ENCODE assay signal across 20 mouse cellular contexts in the genomic region with DNA sequence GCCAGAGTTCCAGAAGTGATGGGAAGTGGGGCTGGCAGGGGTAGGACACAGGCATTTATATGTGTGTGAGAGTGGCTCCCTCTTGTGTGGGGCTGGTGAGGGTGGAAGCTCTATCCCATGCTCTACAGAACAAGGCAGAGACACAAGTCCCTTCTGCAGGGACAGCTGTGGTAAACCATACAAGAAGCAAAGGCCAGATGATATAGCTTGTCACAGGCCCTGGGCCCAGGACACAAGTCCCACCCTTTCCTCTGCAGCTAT.
DNase-seq lines count a peak whose midpoint lies in the region; ATAC-seq and TF ChIP-seq lines count a peak whose summit lies in the region.
"Had no signal": no experiment of that assay in that cellular context is flagged by ENCODE, and none has a peak within 500 bp of the region (broad histone marks: within the 10 kb centered on the region; RNA-seq: fewer than 3 reads in every experiment).

No protein-coding gene starts in this region.

- no peaks in the 10 kb centered on the region for H3K4me1 ChIP-seq in hindbrain, embryonic 11.5 days (replicated peaks; ENCODE audit: control insufficient read depth, insufficient read depth, low read length)
- peaks cover 5% of the 10 kb centered on the region; the same call in 1 of the 2 replicates for H3K4me1 ChIP-seq in hindbrain, embryonic 14.5 days (replicated peaks; ENCODE audit: control insufficient read depth, insufficient read depth, low read length)
- no peaks in the 10 kb centered on the region for H3K4me1 ChIP-seq in lung, embryonic 15.5 days
- peaks cover 19 to 32% of the 10 kb centered on the region in 2 experiments for H3K4me1 ChIP-seq in CH12.LX (ENCODE audit: control insufficient read depth in 1 of 2, insufficient read depth in 2 of 2)
- peaks cover 14% of the 10 kb centered on the region for H3K4me1 ChIP-seq in hindbrain, embryonic 12.5 days
- H3K4me1 ChIP-seq: embryonic facial prominence, embryonic 15.5 days; heart, embryonic 10.5 days; liver, embryonic 12.5 days had no signal

- H3K9me3 ChIP-seq in hindbrain, embryonic 11.5 days (ENCODE audit: control insufficient read depth, low read length), result no peaks in the 10 kb centered on the region
- no peaks in the 10 kb centered on the region for H3K9me3 ChIP-seq in hindbrain, embryonic 14.5 days (ENCODE audit: control insufficient read depth, low read length)
- no peaks in the 10 kb centered on the region for H3K9me3 ChIP-seq in lung, embryonic 15.5 days
- H3K9me3 ChIP-seq in CH12.LX (replicated peaks; ENCODE audit: low read length), result peaks cover 3% of the 10 kb centered on the region
- H3K9me3 ChIP-seq in hindbrain, embryonic 12.5 days (replicated peaks), result no peaks in the 10 kb centered on the region
- H3K9me3 ChIP-seq: embryonic facial prominence, embryonic 15.5 days; heart, embryonic 10.5 days; hindbrain, embryonic 15.5 days; liver, embryonic 12.5 days; neural tube, embryonic 13.5 days had no signal

- dilution Hi-C loops in CH12.LX (cut with MboI; ENCODE audit: extremely low pct_ligation_motif_present, extremely low pct_unique_long_range_greater_than_20kb, low sequenced_read_pairs), result no loop called here

- no peaks in the 10 kb centered on the region for H3K79me2 ChIP-seq in CH12.LX (replicated peaks; ENCODE audit: control insufficient read depth, extremely low read depth, insufficient read depth, poor library complexity, severe bottlenecking)

- H3K36me3 ChIP-seq in hindbrain, embryonic 11.5 days (ENCODE audit: control insufficient read depth, insufficient read depth, low read length), result no peaks in the 10 kb centered on the region
- H3K36me3 ChIP-seq in hindbrain, embryonic 14.5 days (replicated peaks; ENCODE audit: control insufficient read depth, insufficient read depth), result no peaks in the 10 kb centered on the region
- H3K36me3 ChIP-seq in lung, embryonic 15.5 days, result no peaks in the 10 kb centered on the region
- no peaks in the 10 kb centered on the region for H3K36me3 ChIP-seq in CH12.LX (replicated peaks in 1 of 2; ENCODE audit: control insufficient read depth in 1 of 2, insufficient read depth in 1 of 2, low read length in 1 of 2)
- no peaks in the 10 kb centered on the region for H3K36me3 ChIP-seq in hindbrain, embryonic 12.5 days
- H3K36me3 ChIP-seq: embryonic facial prominence, embryonic 15.5 days; heart, embryonic 10.5 days; hindbrain, embryonic 15.5 days; limb, embryonic 12.5 days; liver, embryonic 12.5 days; neural tube, embryonic 13.5 days had no signal

- no peak for DNase-seq in hindbrain, embryonic 11.5 days (ENCODE audit: low spot score)
- DNase-seq in hindbrain, embryonic 14.5 days (ENCODE audit: low spot score), result no peak
- no peak for DNase-seq in lung, postnatal 10 days
- no peak for DNase-seq in CH12.LX (ENCODE audit: extremely low read depth)
- DNase-seq in urinary bladder, adult 2 months (ENCODE audit: low spot score), result no peak
- DNase-seq: cerebellum, adult 2 months; cerebellum, postnatal 36 days; kidney, adult 8-10 months; lung, adult 2 months; right cerebral cortex, postnatal 14 days; thymus, adult 18-20 months; thymus, postnatal 4 days had no signal

- TF ChIP-seq POLR2A in CH12.LX (IDR thresholded peaks at IDR 0.05; ENCODE audit: low read depth, low read length), result no peak

- TF ChIP-seq RAD21 in CH12.LX (IDR thresholded peaks at IDR 0.05; ENCODE audit: low read depth, low read length), result peak; percentile 18

- no peak overlapping the region for H3K4me2 ChIP-seq in hindbrain, embryonic 11.5 days (replicated peaks; ENCODE audit: low read depth, low read length)
- H3K4me2 ChIP-seq in hindbrain, embryonic 14.5 days (replicated peaks), result no peak overlapping the region
- no peak overlapping the region for H3K4me2 ChIP-seq in lung, embryonic 15.5 days
- H3K4me2 ChIP-seq in CH12.LX (ENCODE audit: insufficient read depth, low read depth, poor library complexity, severe bottlenecking), result no peak overlapping the region
- H3K4me2 ChIP-seq in hindbrain, embryonic 12.5 days (replicated peaks), result no peak overlapping the region
- H3K4me2 ChIP-seq: embryonic facial prominence, embryonic 15.5 days; hindbrain, embryonic 15.5 days; limb, embryonic 12.5 days; liver, embryonic 12.5 days; neural tube, embryonic 13.5 days had no signal

- H3K27ac ChIP-seq in hindbrain, embryonic 11.5 days (ENCODE audit: low read depth, low read length), result no peak overlapping the region
- no peak overlapping the region for H3K27ac ChIP-seq in hindbrain, embryonic 14.5 days
- H3K27ac ChIP-seq in lung, embryonic 15.5 days, result no peak overlapping the region
- H3K27ac ChIP-seq in CH12.LX (ENCODE audit: insufficient read depth, low read depth), result no peak overlapping the region
- H3K27ac ChIP-seq in hindbrain, embryonic 12.5 days, result no peak overlapping the region
- H3K27ac ChIP-seq: embryonic facial prominence, embryonic 15.5 days; heart, embryonic 10.5 days; hindbrain, embryonic 15.5 days; limb, embryonic 12.5 days; liver, embryonic 12.5 days; neural tube, embryonic 13.5 days had no signal

- ATAC-seq in hindbrain, embryonic 11.5 days (ENCODE audit: low FRiP score), result 0 out of 2 replicates have a peak, but pooled peaks have one; percentile 33
- no peak for ATAC-seq in hindbrain, embryonic 14.5 days (ENCODE audit: low FRiP score)
- ATAC-seq in lung, embryonic 15.5 days (ENCODE audit: borderline replicate concordance, extremely low read depth, low FRiP score, low TSS enrichment), result peak; percentile 40; the same call in 1 of the 2 replicates
- 0 out of 2 replicates have a peak, but pooled peaks have one; percentile 23 for ATAC-seq in hindbrain, embryonic 12.5 days (ENCODE audit: low FRiP score)
- ATAC-seq: liver, embryonic 12.5 days had no signal

- TF ChIP-seq CTCF in CH12.LX (conservative IDR thresholded peaks at IDR 0.05 in 1 of 2, IDR thresholded peaks at IDR 0.05 in 1 of 2; ENCODE audit: low read depth in 2 of 2, low read length in 2 of 2), result peak in 1 of 2 experiments; percentile 44; a peak in 2 of 4 replicates

- H3K27me3 ChIP-seq in hindbrain, embryonic 11.5 days (ENCODE audit: control insufficient read depth, insufficient read depth, low read length), result peaks cover 28% of the 10 kb centered on the region
- H3K27me3 ChIP-seq in hindbrain, embryonic 14.5 days (ENCODE audit: control insufficient read depth, insufficient read depth, low read length), result peaks cover 47% of the 10 kb centered on the region
- peaks cover 40% of the 10 kb centered on the region for H3K27me3 ChIP-seq in lung, embryonic 15.5 days
- H3K27me3 ChIP-seq in CH12.LX (replicated peaks), result peaks cover 3% of the 10 kb centered on the region
- peaks cover 85% of the 10 kb centered on the region for H3K27me3 ChIP-seq in hindbrain, embryonic 12.5 days

- H3K9ac ChIP-seq in hindbrain, embryonic 11.5 days (ENCODE audit: low read depth, low read length), result no peak overlapping the region
- H3K9ac ChIP-seq in hindbrain, embryonic 14.5 days, result no peak overlapping the region
- no peak overlapping the region for H3K9ac ChIP-seq in lung, embryonic 15.5 days
- H3K9ac ChIP-seq in CH12.LX (ENCODE audit: insufficient read depth, low read depth), result no peak overlapping the region
- H3K9ac ChIP-seq in hindbrain, embryonic 12.5 days, result no peak overlapping the region
- H3K9ac ChIP-seq: embryonic facial prominence, embryonic 15.5 days; hindbrain, embryonic 15.5 days; limb, embryonic 12.5 days; liver, embryonic 12.5 days; neural tube, embryonic 13.5 days had no signal

- H3K4me3 ChIP-seq in hindbrain, embryonic 11.5 days (ENCODE audit: low read depth, low read length), result no peak overlapping the region
- H3K4me3 ChIP-seq in hindbrain, embryonic 14.5 days (replicated peaks; ENCODE audit: low read length), result no peak overlapping the region
- no peak overlapping the region for H3K4me3 ChIP-seq in lung, embryonic 15.5 days
- no peak overlapping the region for H3K4me3 ChIP-seq in CH12.LX (replicated peaks in 1 of 3; ENCODE audit: low read depth in 2 of 3, low read length in 2 of 3, poor library complexity in 1 of 3)
- H3K4me3 ChIP-seq in hindbrain, embryonic 12.5 days, result no peak overlapping the region
- H3K4me3 ChIP-seq: embryonic facial prominence, embryonic 15.5 days; heart, embryonic 10.5 days; hindbrain, embryonic 15.5 days; limb, embryonic 12.5 days; liver, embryonic 12.5 days; neural tube, embryonic 13.5 days had no signal

- TF ChIP-seq EP300 in CH12.LX (IDR thresholded peaks at IDR 0.05; ENCODE audit: low read length), result no peak

- in situ Hi-C loops in CH12.LX (cut with MboI; ENCODE audit: low pct_ligation_motif_present, low pct_unique_long_range_greater_than_20kb, low sequenced_read_pairs), result no loop called here

TF ChIP-seq in CH12.LX, 34 proteins besides CTCF, POLR2A, EP300 and RAD21:
- TF ChIP-seq UBTF (IDR thresholded peaks at IDR 0.05; ENCODE audit: low read depth, low read length) (no peak), USF2 (conservative IDR thresholded peaks at IDR 0.05; ENCODE audit: low read depth, low read length) (no peak), GABPA (IDR thresholded peaks at IDR 0.05; ENCODE audit: insufficient replicate concordance, low read depth, low read length) (no peak), ZKSCAN1 (IDR thresholded peaks at IDR 0.05; ENCODE audit: borderline replicate concordance, low read depth, low read length) (no peak), SIN3A (IDR thresholded peaks at IDR 0.05; ENCODE audit: low read length) (no peak)
